ENCODE assay signal across 12 mouse cellular contexts in the genomic region with DNA sequence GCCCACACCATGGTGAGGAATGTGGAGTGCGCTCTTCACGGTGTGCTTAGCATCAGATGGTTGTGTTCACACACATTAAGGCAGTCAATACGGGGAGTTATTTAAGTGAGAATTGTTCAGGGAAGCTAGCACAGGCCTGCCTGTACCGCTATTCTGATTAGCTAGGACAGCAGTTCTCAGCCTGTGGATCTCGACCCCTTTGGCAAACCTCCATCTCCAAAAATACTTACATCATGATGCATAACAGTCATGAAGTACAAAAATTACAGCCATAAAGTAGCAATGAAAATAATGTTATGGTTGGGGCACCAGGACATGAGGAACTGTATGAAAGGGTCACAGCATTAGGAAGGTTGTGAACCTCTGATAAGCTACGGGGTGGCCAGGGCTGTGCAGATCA.
"Had no signal": no experiment of that assay in that cellular context is flagged by ENCODE, and none has a peak within 500 bp of the region (broad histone marks: within the 10 kb centered on the region; RNA-seq: fewer than 3 reads in every experiment).

No protein-coding gene starts in this region.

- H3K4me2 ChIP-seq: limb, embryonic 12.5 days; liver, embryonic 13.5 days; midbrain, embryonic 11.5 days; midbrain, embryonic 15.5 days; neural tube, embryonic 12.5 days had no signal

- H3K36me3 ChIP-seq: limb, embryonic 12.5 days; liver, embryonic 13.5 days; midbrain, embryonic 15.5 days; neural tube, embryonic 12.5 days had no signal

- H3K4me1 ChIP-seq: limb, embryonic 12.5 days; megakaryocyte, embryonic 14.5 days; midbrain, embryonic 15.5 days; neural tube, embryonic 12.5 days had no signal

- DNase-seq: kidney, adult 18-20 months; kidney, postnatal 14 days; liver; liver, embryonic 13.5 days; liver, postnatal 0 days; thymus, postnatal 4 days had no signal

- H3K27me3 ChIP-seq: limb, embryonic 12.5 days; liver, embryonic 13.5 days; midbrain, embryonic 15.5 days; neural tube, embryonic 12.5 days had no signal

- H3K4me3 ChIP-seq: limb, embryonic 12.5 days; liver, embryonic 13.5 days; megakaryocyte, embryonic 14.5 days; midbrain, embryonic 15.5 days; neural tube, embryonic 12.5 days had no signal

- ATAC-seq: liver, postnatal 0 days; midbrain, embryonic 15.5 days had no signal

- H3K9me3 ChIP-seq: liver, embryonic 13.5 days; midbrain, embryonic 15.5 days; neural tube, embryonic 12.5 days had no signal

- H3K9ac ChIP-seq: limb, embryonic 12.5 days; liver, embryonic 13.5 days; liver, postnatal 0 days; midbrain, embryonic 15.5 days; neural tube, embryonic 12.5 days had no signal

- H3K27ac ChIP-seq: limb, embryonic 12.5 days; liver, embryonic 13.5 days; midbrain, embryonic 15.5 days; neural tube, embryonic 12.5 days; stomach, postnatal 0 days had no signal
